Mouse (Mus musculus) embryo, embryonic 11.5 days (tissue): ENCODE measurements around the gene Wipf2.

Experiments used
- DNase-seq: peaks from one replicate; pipeline ENCODE4 v3.0.0-alpha.2; 2012; ENCODE audit warnings: low read depth, low spot score

Gene Wipf2

GRCm38 (mm10) chr11:98854116-98854515 lies 9.3 kb upstream of the Wipf2 start:
- no peak for DNase-seq

GRCm38 (mm10) chr11:98854659-98855058 lies 8.8 kb upstream of the Wipf2 start:
- DNase-seq: no peak

- DNase-seq: peak; percentile 79
Observed at GRCm38 (mm10) chr11:98858759-98859731, 4.4 kb upstream of the Wipf2 start.

DNA sequence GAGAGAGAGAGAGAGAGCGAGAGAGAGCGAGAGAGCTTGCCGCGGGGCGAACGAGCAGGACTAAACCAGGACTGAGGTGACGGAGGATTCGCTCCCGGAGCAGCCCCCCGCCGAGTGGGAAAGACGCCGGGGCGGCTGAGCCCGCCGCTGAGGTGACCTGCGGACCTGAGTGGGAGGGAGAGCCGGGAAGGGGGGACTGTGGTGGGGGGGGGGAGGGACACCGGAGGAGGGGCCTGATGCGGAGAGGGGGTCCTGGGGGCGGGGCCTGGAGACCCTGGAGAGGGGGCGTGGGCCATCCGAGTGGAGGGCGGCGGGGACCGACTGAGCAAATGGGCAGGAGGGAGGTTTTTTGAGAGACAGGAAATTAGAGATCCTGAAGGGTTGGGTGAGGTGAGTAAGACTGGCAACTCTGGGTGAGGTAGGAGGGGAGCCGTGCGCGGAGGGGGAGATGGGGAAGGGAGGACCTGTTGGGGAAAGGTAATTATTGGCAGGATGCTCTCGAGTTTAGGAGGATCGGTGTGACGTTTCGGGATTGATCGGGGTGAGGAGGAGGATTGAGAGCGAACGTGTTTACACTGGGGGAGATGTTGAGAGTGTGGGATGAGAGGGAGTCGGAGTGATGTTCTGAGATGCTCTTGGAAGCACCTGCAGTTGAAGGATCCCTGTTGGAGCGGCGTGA lies 452 bp downstream of the Wipf2 start:
- DNase-seq: peak; percentile 64

DNA sequence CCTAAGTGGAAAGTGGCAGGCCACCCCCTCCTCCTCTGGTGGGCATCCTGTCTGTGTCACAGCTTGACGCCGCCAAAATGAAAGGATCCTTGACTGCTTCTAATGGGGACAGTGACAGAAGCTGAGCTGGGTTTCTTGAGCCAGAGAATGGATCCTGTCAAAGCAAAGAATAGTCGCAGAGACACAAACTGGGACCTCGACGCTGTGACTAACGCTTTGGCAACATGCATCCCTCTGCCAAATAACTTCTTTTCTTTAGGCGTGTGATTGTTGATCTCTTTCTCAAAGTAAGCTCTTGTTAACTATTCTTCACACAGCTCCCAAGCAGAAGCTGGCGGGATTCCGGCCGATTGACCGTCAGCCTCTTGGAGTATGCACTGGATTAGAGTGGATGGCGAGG lies 3.9 kb downstream of the Wipf2 start:
- DNase-seq: no peak

- no peak for DNase-seq
Observed at GRCm38 (mm10) chr11:98869906-98870305, 6.5 kb downstream of the Wipf2 start.

DNA sequence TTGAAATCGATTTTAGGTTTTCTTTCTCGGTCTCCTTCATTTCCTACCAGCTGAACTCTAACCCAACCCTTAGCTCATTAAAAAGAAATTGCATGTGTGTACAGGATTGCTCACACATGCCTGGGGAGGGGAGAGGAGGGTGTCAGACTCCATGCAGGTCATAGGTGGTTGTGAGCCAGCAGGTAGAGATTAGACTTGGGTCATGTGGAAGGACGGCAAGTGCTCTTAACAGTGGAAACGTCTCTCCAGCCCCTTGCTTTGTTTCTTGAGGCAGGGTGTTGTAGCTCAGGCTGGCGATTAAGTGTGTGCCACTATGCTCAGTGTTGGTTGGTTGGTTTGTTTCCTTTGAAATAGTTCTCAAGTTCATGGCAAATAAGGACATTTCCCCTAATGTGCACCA lies 7.4 kb downstream of the Wipf2 start:
- DNase-seq: no peak

- no peak for DNase-seq
Observed at GRCm38 (mm10) chr11:98871416-98871815, 8.0 kb downstream of the Wipf2 start.

- DNase-seq: no peak
Observed at GRCm38 (mm10) chr11:98872040-98872439, 8.6 kb downstream of the Wipf2 start.

DNA sequence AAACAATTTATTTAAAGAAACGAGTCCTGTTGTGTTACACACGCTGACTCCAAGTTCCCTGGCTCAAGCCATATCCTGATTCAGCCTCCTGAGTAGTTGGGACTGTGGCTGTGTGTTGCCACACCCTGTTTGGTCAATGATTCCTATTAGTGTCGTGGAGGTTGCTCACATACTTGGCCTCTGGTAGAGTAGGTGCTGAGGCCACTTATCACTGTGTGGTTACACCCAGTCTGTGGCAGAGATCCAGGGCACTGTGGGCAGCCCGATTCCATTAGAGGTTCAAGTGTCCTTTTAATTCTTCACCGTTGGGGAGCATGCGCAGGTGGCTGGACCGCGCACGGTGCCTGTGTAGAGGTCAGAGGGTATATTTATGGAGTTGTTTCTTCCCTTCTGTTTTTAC lies 10.5 kb downstream of the Wipf2 start:
- no peak for DNase-seq

- no peak for DNase-seq
Observed at GRCm38 (mm10) chr11:98877001-98877400, 13.6 kb downstream of the Wipf2 start.

- no peak for DNase-seq
Observed at GRCm38 (mm10) chr11:98887703-98888102, 24.3 kb downstream of the Wipf2 start.

GRCm38 (mm10) chr11:98889077-98889476 lies 25.6 kb downstream of the Wipf2 start:
- no peak for DNase-seq

DNA sequence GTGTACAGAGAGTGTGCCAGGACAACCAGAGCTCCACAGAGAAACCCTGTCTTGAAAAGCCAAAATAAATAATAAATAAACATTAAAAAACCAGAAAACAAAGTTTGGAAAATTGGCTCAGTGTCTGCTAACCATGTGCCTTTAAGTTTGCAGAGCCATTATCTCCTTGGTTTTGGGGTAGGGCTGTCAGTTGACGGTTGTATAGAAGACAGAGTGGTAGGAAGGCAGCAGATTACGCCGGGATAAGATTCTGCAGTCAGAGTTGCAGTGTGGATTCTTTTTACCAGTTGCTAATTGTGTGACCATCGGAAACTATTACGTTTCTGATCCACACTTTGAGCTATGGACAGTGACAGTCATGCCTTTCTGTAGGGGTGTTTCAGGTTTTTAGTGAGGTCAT lies 26.5 kb downstream of the Wipf2 start:
- no peak for DNase-seq

DNA sequence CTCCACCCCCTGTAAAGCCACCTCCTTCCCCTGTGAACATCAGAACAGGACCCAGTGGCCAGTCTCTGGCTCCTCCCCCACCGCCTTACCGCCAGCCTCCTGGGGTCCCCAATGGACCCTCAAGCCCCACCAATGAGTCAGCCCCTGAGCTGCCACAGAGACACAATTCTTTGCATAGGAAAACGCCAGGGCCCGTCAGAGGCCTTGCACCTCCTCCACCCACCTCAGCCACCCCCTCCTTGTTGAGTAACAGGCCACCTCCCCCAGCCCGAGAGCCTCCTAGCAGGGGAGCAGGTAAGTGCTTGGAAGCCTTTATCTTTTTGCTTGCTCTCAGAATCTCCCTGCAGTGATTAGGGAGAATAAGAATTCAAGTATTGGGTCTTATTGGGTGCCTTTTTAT lies 29.0 kb downstream of the Wipf2 start:
- DNase-seq: no peak

DNA sequence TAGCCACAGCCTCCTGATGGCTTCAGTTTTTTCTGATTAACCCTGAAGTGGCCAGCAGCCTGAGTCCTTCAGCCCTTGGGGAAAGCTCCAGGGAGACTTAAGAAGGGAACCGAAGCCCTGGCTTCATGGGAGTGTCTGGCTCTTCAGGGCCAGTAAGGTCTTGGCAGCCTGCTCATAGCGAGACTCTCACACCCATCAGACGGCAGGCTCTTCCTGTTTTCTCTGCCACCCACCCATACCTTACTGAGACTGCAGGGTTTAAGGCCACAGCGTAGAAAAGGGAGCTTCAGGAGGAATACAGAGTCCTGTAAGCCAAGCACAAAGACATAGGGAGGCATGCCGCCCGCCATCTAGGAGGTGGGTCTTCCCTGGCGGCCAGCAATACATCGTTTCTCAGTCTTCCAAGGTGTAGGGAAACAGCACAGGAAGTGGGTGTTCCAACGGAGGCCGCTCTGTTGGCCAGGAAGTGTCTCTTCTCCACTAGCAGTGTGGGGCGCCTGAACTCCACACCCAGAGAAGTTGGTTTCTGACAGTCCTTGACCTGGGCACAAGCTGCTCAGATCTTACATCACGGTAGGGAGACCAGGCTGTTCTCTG lies 37.2 kb downstream of the Wipf2 start:
- no peak for DNase-seq

GRCm38 (mm10) chr11:98902621-98903245 lies 39.3 kb downstream of the Wipf2 start:
- no peak for DNase-seq

GRCm38 (mm10) chr11:98904577-98904976 lies 41.1 kb downstream of the Wipf2 start:
- no peak for DNase-seq

- DNase-seq: no peak
Observed at GRCm38 (mm10) chr11:98905033-98905432, 41.6 kb downstream of the Wipf2 start.

DNA sequence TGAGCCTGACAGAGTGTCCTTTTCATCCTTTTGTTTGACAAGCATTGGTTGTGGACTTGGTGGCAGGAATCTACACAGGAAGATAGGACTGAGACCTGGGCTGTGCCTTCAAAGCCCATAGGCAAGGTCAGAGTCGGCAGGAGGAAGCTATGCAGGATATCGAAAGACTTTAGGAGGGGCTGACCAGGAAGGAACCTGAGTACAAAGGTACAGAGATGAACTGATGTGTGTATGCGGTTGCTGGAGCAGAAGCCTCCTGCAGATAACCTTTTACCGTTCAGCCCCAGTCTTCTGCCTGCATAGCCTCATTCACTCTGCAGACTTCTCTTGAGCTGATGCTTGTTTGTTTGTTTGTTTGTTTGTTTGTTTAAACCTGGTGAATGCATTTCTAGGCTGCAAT lies 42.1 kb downstream of the Wipf2 start:
- no peak for DNase-seq

- no peak for DNase-seq
Observed at GRCm38 (mm10) chr11:98907063-98907436, 43.6 kb downstream of the Wipf2 start.
